Mouse (Mus musculus): Measurements from ENCODE around the gene Vmn2r19. TPM values are rescaled to one million over a fixed set of nuclear protein-coding genes. Genes with fewer than 3 reads are reported as not detected.
"Not testable (repeated sequence)": the region's sequence is repeated elsewhere in the genome, so short reads cannot be mapped to it uniquely, and the experiment has no call there.

Vmn2r19 gene
- polyA plus RNA-seq, 1 experiment from 2014 or later = not detected

DNA sequence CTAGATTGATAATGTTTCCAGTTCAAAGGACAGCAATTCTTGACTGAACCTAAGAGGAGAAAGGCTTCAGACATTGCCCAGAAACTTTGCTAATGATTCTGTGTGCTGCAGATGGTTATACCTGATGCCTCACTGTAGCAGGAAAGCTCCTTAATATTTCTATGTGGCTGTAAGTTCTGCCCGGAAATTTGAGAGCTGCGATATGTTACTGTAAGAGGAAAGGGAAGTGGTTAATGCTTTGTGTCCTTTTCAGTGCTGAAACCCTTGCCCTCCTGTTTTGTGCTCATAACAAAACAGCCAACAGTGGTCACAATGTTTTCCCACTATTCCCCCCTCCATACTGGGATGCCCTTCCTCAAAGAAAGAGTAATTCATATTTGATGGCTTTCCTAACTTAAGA lies 21.8 kb upstream of the Vmn2r19 start:
- Histone ChIP-seq H3K4me1 (ENCODE audit: control insufficient read depth, insufficient read depth, low read length) (no peaks in the 10 kb centered on the region), H3K27me3 (ENCODE audit: control insufficient read depth, insufficient read depth, low read length) (no peaks in the 10 kb centered on the region), H3K27ac (ENCODE audit: low read length) (no peak overlapping the region), H3K9ac (ENCODE audit: low read length) (no peak overlapping the region), H3K4me2 (ENCODE audit: low read depth, low read length) (no peak overlapping the region), H3K36me3 (ENCODE audit: control insufficient read depth, insufficient read depth, low read length) (no peaks in the 10 kb centered on the region), H3K4me3 (replicated peaks; ENCODE audit: low read length) (no peak overlapping the region), H3K9me3 (replicated peaks; ENCODE audit: control insufficient read depth, low read length) (no peaks in the 10 kb centered on the region)
- 79% methylated on average over 2 of the region's 2 CpGs for WGBS
- ATAC-seq (ENCODE audit: insufficient read depth, low FRiP score) = no peak

DNA sequence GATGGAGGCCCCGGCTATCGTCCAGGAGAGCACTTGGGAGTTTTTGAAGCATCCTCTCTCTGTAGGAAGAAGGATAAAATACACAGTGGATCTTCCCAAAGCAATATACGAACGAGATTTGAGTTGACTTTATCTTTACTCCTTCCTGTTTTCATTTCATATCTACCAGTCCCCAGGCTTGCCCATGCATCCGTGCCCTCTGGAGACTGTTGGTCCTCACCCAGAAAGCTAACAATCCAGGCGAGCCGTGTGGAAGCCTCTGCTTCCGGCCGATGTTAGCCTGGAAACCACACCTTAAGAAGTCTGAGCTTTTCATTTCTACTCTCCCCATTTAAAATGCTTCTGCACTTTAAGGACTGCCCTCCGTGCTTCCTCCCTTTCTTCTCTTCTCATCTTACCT lies 19.2 kb upstream of the Vmn2r19 start:
- Histone ChIP-seq H3K27me3 (ENCODE audit: control insufficient read depth, insufficient read depth, low read length) (no peaks in the 10 kb centered on the region), H3K9me3 (replicated peaks; ENCODE audit: control insufficient read depth, low read length) (no peaks in the 10 kb centered on the region), H3K4me2 (ENCODE audit: low read depth, low read length) (no peak overlapping the region), H3K9ac (ENCODE audit: low read length) (no peak overlapping the region), H3K4me3 (replicated peaks; ENCODE audit: low read length) (no peak overlapping the region), H3K4me1 (ENCODE audit: control insufficient read depth, insufficient read depth, low read length) (no peaks in the 10 kb centered on the region), H3K27ac (ENCODE audit: low read length) (no peak overlapping the region), H3K36me3 (ENCODE audit: control insufficient read depth, insufficient read depth, low read length) (no peaks in the 10 kb centered on the region)
- ATAC-seq (ENCODE audit: insufficient read depth, low FRiP score) = no peak
- WGBS = 66% methylated on average over 10 of the region's 10 CpGs

DNA sequence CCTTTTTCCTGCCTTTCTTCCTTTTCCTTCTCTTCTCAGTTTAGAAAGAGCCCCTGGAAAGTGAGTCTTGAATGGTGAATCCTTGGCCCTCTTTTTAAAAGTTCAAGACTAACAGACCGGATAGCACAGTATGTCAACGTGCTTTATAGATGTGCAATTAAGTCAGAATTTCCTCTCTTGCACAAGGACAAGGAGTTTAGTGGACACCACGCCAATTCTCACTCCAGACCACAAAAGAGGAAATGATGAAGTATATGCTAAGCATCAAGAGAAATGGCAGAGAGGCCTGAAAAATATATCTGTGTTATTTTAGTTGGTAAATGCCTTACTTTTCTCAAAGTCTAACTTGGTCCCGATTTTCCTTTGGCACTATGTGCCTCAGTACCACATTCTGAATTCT lies 18.4 kb upstream of the Vmn2r19 start, which contains the start of gene Clec4e:
TSS of gene Clec4e (minus strand) at position 118 of the 400 bp plus-strand sequence.
- WGBS = 75% methylated on average over 4 of the region's 4 CpGs
- Histone ChIP-seq H3K4me2 (ENCODE audit: low read depth, low read length) (no peak within 1 kb of the TSS), H3K4me3 (replicated peaks; ENCODE audit: low read length) (no peak within 1 kb of the TSS), H3K27me3 (ENCODE audit: control insufficient read depth, insufficient read depth, low read length) (no peaks in the 10 kb centered on the region), H3K27ac (ENCODE audit: low read length) (no peak within 1 kb of the TSS), H3K9ac (ENCODE audit: low read length) (no peak within 1 kb of the TSS), H3K4me1 (ENCODE audit: control insufficient read depth, insufficient read depth, low read length) (no peaks in the 10 kb centered on the region), H3K36me3 (ENCODE audit: control insufficient read depth, insufficient read depth, low read length) (no peaks in the 10 kb centered on the region), H3K9me3 (replicated peaks; ENCODE audit: control insufficient read depth, low read length) (no peaks in the 10 kb centered on the region)
- no peak for ATAC-seq (ENCODE audit: insufficient read depth, low FRiP score)

DNA sequence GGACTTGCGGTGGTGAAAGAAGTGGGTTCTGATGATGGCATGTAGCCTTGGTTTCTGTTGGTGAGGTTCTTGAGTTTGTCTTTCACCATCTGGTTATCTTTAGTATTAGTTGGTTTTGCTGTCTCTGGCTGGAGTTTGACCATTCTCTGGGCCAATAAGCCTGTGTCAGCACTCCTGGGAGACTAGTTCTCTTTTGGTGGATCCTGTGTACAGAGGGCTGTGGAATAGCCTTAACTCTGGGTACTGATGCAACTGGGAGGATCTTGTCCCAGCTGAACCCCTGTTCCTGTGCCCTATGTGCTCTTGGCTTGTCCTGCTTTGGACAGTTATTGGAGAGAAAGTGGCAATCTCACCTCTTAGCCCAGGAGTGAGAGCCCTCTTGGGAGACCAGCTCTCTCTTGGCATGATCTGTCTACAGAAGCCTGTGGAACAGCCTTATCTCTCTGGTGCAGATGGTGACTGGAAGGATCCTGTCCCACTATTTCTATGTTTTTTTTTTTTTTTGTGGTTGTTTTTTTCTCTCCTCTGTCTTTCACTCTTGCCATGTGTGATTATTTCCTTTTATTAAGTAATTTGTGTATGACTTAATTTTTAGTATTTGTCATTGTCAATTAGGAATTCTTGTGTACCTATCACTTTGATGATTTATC lies 15.3 kb upstream of the Vmn2r19 start:
- Histone ChIP-seq H3K9ac (ENCODE audit: low read length) (no peak overlapping the region), H3K4me3 (replicated peaks; ENCODE audit: low read length) (no peak overlapping the region), H3K4me2 (ENCODE audit: low read depth, low read length) (no peak overlapping the region), H3K36me3 (ENCODE audit: control insufficient read depth, insufficient read depth, low read length) (no peaks in the 10 kb centered on the region), H3K27ac (ENCODE audit: low read length) (no peak overlapping the region), H3K9me3 (replicated peaks; ENCODE audit: control insufficient read depth, low read length) (no peaks in the 10 kb centered on the region), H3K27me3 (ENCODE audit: control insufficient read depth, insufficient read depth, low read length) (no peaks in the 10 kb centered on the region), H3K4me1 (ENCODE audit: control insufficient read depth, insufficient read depth, low read length) (no peaks in the 10 kb centered on the region)
- WGBS = 93% methylated on average over 1 of the region's 1 CpGs
- peak; percentile 73 for ATAC-seq (ENCODE audit: insufficient read depth, low FRiP score)

DNA sequence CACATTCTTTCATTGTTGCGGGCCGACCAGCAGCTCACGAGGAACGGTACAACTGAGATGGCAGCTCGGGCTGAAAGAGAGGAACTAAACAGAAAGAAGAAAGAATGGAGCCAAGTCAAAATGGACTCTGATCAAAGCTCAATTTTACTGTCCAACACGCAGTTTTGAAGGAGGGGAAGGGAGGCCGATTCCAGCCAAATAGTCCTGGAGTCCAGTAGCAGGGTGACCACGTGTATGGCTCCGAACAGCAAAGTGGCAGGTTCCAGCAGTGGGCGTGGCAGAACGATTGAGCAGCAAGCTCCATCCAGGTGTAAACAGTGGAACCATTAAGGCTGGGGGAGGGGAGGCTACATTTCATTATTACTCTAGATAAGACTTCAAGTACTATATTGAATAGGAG lies 14.6 kb upstream of the Vmn2r19 start:
- H3K27ac ChIP-seq (ENCODE audit: low read length); H3K4me1 ChIP-seq (ENCODE audit: control insufficient read depth, insufficient read depth, low read length); ATAC-seq (ENCODE audit: insufficient read depth, low FRiP score); H3K9ac ChIP-seq (ENCODE audit: low read length); H3K27me3 ChIP-seq (ENCODE audit: control insufficient read depth, insufficient read depth, low read length); H3K36me3 ChIP-seq (ENCODE audit: control insufficient read depth, insufficient read depth, low read length); H3K4me2 ChIP-seq (ENCODE audit: low read depth, low read length); H3K9me3 ChIP-seq (replicated peaks; ENCODE audit: control insufficient read depth, low read length); H3K4me3 ChIP-seq (replicated peaks; ENCODE audit: low read length): not testable (repeated sequence)
- WGBS = 78% methylated on average over 11 of the region's 11 CpGs

DNA sequence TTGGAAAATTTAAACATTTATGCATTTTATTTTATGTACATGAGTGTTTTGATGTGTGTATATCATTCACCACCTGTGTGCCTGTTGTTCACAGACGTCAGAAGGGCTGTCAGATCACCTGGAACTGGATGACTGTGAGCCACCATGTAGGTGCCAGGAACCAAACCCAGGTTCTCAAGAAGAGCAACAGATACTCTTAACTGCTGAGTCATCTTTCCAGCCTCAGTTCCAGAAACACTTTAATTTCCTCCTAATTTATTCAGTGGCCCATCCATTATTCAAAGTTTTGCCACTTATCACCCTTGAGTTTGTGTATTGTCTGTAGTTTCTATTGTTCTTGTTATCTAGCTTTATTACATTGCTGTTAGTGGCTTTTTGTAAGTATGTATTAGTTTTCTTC lies 11.4 kb upstream of the Vmn2r19 start:
- H3K9ac ChIP-seq (ENCODE audit: low read length) = no peak overlapping the region
- WGBS = 59% methylated on average over 1 of the region's 1 CpGs
- H3K27ac ChIP-seq (ENCODE audit: low read length) = no peak overlapping the region
- no peak for ATAC-seq (ENCODE audit: insufficient read depth, low FRiP score)
- no peaks in the 10 kb centered on the region for H3K4me1 ChIP-seq (ENCODE audit: control insufficient read depth, insufficient read depth, low read length)
- no peaks in the 10 kb centered on the region for H3K36me3 ChIP-seq (ENCODE audit: control insufficient read depth, insufficient read depth, low read length)
- H3K4me2 ChIP-seq (ENCODE audit: low read depth, low read length) = no peak overlapping the region
- H3K4me3 ChIP-seq (replicated peaks; ENCODE audit: low read length) = no peak overlapping the region
- H3K9me3 ChIP-seq (replicated peaks; ENCODE audit: control insufficient read depth, low read length) = no peaks in the 10 kb centered on the region
- no peaks in the 10 kb centered on the region for H3K27me3 ChIP-seq (ENCODE audit: control insufficient read depth, insufficient read depth, low read length)

DNA sequence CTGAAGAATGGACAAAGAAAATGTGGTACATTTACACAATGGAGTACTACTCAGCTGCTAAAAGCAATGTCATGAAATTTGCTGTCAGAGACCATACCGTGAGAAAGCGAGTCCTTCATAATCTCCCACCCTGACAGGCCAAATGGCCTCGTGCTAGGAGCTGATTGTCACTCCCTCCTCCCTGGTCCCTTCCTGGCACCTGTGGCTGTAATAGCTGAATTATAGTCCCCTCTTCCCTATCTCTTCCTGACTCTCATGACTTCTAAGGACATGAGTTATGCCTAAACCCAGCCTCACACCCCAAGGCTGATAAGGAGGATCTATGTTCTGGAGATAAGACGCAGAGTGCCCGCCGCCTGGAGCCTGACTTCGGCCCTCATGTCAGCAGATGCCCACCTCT lies 1.8 kb upstream of the Vmn2r19 start:
- not testable (repeated sequence) for H3K9ac ChIP-seq (ENCODE audit: low read length); H3K4me3 ChIP-seq (replicated peaks; ENCODE audit: low read length); H3K27ac ChIP-seq (ENCODE audit: low read length); H3K4me2 ChIP-seq (ENCODE audit: low read depth, low read length); H3K36me3 ChIP-seq (ENCODE audit: control insufficient read depth, insufficient read depth, low read length); H3K4me1 ChIP-seq (ENCODE audit: control insufficient read depth, insufficient read depth, low read length); H3K27me3 ChIP-seq (ENCODE audit: control insufficient read depth, insufficient read depth, low read length); H3K9me3 ChIP-seq (replicated peaks; ENCODE audit: control insufficient read depth, low read length); ATAC-seq (ENCODE audit: insufficient read depth, low FRiP score)
- WGBS = 82% methylated on average over 7 of the region's 7 CpGs

DNA sequence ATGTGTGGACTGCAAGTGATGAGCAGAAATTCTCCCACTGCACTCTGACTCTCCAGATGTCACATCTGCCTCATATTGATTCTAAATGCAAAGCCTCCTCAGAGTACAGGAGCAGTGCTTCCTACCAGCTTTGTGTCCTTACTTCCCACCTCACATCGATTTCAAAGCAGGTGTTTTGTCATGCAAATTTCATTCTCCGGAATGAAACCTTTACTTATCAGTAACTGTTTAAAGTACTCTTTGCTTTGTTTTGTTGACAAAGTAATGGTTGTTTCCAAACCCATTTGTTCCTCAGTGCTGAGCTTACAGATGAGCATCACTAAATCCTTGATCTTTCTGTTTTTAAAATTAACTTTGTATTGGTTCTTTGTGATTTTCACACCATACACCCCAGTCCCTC lies 24.4 kb downstream of the Vmn2r19 start:
- H3K9ac ChIP-seq (ENCODE audit: low read length) = no peak overlapping the region

DNA sequence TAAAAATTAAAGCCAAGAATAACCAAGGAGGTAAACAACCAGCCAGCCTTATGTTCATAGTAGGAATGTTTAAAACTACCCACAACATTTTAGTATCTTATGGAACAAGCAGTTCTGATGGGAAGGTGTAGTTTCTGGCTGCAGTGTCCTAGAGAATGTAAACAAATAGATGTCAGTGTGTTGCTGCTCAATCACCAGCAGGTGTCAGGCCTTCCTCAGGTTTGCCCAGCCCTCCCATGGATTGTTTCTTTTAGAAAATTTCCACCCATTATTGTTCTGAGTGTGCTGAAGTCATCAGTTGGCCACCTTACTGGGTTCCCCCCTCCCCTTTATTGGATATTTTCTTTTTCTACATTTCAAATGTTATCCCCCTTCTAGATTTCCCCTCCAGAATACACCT lies 32.0 kb downstream of the Vmn2r19 start:
- Histone ChIP-seq H3K9me3 (replicated peaks; ENCODE audit: control insufficient read depth, low read length) (no peaks in the 10 kb centered on the region), H3K4me3 (replicated peaks; ENCODE audit: low read length) (no peak overlapping the region), H3K4me2 (ENCODE audit: low read depth, low read length) (no peak overlapping the region), H3K4me1 (ENCODE audit: control insufficient read depth, insufficient read depth, low read length) (no peaks in the 10 kb centered on the region), H3K27ac (ENCODE audit: low read length) (no peak overlapping the region), H3K36me3 (ENCODE audit: control insufficient read depth, insufficient read depth, low read length) (no peaks in the 10 kb centered on the region), H3K9ac (ENCODE audit: low read length) (no peak overlapping the region), H3K27me3 (ENCODE audit: control insufficient read depth, insufficient read depth, low read length) (no peaks in the 10 kb centered on the region)
- ATAC-seq (ENCODE audit: insufficient read depth, low FRiP score) = no peak

More for the DNA sequence above, 24.4 kb downstream of the Vmn2r19 start:
- Histone ChIP-seq H3K27me3 (ENCODE audit: control insufficient read depth, insufficient read depth, low read length) (no peaks in the 10 kb centered on the region), H3K27ac (ENCODE audit: low read length) (no peak overlapping the region), H3K4me3 (replicated peaks; ENCODE audit: low read length) (no peak overlapping the region), H3K9me3 (replicated peaks; ENCODE audit: control insufficient read depth, low read length) (no peaks in the 10 kb centered on the region), H3K4me1 (ENCODE audit: control insufficient read depth, insufficient read depth, low read length) (no peaks in the 10 kb centered on the region), H3K4me2 (ENCODE audit: low read depth, low read length) (no peak overlapping the region), H3K36me3 (ENCODE audit: control insufficient read depth, insufficient read depth, low read length) (no peaks in the 10 kb centered on the region)
- 34% methylated on average over 2 of the region's 2 CpGs for WGBS
- no peak for ATAC-seq (ENCODE audit: insufficient read depth, low FRiP score)

DNA sequence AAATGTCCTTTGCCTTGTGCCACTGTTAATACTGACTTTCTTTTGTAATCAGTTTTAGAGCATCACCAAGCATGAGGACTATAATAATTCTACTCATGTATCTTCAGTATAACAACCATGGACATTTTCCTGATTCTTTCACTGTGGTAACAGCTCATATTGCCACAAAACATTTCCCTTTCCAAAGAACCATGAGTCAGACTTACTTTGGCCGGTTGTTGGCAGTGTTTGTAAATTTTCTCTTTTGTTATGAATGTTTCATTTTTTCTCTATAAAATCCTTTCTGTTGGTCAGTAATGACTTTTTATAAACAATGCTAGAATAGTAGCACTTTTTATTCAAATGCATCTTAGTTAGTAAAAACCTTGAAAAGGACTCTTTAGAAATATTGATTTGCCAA lies 38.0 kb downstream of the Vmn2r19 start:
- no peak for ATAC-seq (ENCODE audit: insufficient read depth, low FRiP score)
- Histone ChIP-seq H3K36me3 (ENCODE audit: control insufficient read depth, insufficient read depth, low read length) (no peaks in the 10 kb centered on the region), H3K4me3 (replicated peaks; ENCODE audit: low read length) (no peak overlapping the region), H3K9me3 (replicated peaks; ENCODE audit: control insufficient read depth, low read length) (no peaks in the 10 kb centered on the region), H3K27me3 (ENCODE audit: control insufficient read depth, insufficient read depth, low read length) (no peaks in the 10 kb centered on the region), H3K27ac (ENCODE audit: low read length) (no peak overlapping the region), H3K9ac (ENCODE audit: low read length) (no peak overlapping the region), H3K4me2 (ENCODE audit: low read depth, low read length) (no peak overlapping the region), H3K4me1 (ENCODE audit: control insufficient read depth, insufficient read depth, low read length) (no peaks in the 10 kb centered on the region)
- 64% methylated on average over 1 of the region's 1 CpGs for WGBS
